Mouse (Mus musculus) Muller cell, postnatal 12 days (primary cell): ENCODE measurements at regions not wholly inside any gene's neighbourhood (a gene's known extent, or its start where the extent isn't known, plus 50 kb on each side); places are given as distances from the start of the nearest gene placed in this dataset.

ENCODE experiments used
- DNase-seq: peaks from one replicate; pipeline ENCODE4 v3.0.0-alpha.2; 2015; ENCODE audit errors: inconsistent ontology term

DNA sequence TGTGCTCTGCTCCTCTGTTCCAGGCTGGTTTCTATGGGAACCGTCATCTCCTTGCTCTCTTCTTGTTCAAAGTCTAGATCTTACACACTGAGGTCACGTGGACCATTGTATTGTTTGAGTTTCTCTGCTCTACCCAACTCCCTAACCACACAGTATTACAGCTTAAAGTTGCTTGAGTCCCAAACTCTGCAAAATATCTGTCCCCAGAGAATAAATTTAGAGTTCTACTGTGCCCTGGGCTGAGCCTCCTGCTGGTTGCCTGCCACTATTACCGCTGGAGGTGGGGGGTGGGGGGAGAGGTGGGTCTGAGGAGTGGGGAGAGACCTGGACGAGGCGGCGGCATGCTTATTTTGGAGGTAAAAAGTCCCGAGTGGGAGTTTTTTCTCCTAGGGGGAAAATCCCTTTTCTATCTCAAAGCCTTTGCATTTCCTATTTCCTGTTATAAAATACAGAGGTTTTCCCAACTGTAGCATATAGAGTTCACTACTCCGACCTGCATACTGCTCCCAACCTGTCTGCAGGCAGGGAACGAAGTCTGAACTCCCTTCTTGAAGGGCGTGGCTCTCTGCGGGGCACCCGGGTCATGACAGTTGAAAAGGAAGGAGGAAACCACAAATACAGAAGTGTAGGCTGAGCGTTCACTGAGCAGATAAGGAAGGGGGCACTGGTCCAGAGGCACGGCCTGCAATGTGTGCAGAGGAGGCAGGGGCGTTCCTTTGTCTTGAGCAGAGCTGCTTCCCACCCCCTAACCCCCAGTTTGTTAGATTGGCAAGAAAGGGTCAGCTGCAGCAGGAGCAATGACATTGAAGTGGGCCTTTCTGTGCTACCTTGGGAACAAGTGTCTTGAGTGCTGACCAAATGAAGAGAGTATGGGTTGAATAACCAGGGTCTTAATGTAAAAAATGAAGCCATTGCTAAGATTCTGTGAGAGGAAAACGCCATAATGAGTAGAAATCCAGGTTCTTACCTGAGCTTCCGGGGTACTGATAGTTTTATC, 188.7 kb downstream of the Akap7 start:
- DNase-seq: no peak

DNA sequence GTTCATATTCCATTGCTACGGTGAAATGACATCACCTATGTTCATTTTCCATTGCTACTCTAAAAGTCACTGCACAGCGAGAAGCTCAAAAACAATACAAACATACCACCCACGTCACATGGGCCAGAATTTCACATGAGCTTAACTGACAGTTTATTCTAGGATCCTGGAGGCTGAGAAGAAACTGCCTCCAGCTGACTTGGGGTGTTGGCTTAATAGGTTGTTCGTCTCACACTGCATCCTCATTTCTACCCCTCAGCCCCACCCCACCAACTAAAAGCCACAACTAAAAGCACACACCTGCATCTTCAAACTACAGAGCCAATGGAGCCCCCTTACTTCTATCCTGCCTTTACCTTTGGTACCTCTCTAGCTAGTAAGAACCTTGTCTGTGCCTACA, 187.0 kb upstream of the Arg1 start:
- DNase-seq: no peak

DNA sequence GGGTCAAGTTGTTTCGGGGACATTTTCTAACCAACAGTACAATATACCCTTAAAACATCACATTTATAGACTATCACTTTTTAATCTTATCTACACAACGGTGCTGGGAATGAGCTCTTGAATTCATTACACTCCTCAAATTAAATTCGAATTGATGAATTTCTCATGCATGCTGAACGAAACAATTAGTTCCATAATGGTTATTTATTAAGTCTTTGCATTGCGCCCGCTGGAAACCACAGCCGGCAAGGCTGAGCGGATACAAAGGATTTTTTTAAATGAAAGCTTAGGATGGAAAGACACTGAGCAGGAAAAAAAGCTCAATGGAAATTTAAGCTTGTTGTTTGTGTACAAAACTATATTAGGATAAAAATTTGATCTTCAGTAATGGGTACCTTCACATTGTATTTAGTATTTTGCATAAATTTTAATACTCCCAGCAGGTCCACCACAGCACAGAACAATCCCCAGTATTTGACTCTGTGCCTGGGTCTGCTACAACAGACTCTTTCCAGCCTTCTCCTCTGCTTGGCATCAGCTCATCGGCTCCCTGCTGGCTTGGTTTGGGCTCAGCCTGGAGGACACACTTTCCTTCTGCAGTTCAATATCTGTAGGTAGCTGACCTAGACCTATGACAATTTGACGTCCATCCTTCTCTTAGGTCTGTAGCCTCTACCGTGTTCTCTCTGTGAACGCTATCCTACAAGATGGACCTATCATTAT, 185.3 kb upstream of the Arg1 start:
- no peak for DNase-seq

DNA sequence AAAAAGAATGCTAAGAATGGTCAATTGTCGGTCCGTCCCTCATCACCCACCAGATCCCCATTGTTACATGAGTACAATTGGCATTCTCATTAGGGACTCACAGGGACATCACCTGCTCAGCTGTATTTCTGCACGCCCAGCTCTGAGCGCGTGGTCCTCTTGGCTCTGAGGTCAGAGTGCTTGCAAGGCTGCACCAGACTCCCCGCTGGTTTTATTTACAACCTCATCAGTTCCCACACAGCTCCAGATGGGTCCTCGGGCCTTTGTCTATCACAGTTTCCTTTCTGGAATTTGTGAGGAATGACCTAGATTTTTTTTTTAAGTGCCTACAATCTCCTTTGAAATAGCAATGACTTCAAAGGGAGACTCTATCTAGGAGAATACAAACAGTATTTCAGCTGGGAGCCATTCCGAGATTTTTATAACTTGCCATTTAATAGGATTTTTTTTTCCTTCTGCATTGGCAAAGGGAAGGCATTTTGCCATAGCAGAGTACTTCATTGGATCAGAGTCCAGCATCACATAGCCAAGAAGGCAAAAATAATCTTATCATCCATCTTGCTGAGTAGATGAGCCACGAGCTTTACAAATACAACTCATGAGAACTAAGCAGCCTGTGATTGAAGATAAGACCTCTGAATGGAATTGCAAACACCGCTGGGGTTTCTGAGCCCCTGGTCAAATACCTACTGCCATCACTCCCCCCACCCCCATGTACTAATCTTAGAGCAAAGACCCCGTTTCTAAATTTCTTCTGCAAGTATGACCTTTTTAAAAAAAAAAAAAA, 184.5 kb upstream of the Arg1 start:
- DNase-seq: peak; percentile 79

DNA sequence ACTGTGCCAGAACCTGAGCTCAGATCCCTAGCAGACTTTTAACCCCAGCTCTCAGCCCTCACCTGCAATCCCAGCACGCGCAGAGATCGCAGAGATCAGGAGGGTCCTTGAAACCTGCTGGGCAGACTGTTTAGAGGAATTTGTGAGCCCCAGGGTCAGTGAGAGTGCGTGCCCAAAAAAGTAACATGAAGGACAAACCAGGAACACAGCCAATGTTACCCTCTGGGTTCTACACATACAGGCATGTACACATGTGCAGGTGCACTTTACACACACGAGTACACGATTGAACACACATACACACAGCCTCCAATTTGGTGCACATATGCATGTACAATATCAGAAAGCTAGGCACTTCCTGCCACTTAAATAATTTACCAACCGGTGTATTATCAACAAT, 183.9 kb upstream of the Arg1 start:
- DNase-seq: no peak

DNA sequence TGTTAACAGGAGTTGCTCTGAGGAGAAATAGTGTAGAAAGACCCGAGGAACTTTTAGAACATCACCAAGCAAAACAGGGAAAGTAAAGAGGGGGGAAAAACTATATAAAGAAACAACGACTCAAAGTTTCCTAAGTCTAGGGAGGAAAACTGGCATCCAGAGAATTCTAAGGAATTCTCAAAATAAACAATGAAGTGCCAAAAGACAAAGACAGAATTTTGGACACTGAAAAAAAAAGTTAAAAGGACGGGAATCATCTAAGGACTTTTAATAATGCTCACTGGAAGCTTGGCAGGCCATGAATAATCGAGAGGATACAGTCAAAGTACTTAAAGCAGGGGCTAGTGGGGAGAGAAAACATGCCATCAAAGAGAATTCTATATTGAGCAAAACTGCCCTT, 170.8 kb upstream of the Arg1 start:
- DNase-seq: no peak

DNA sequence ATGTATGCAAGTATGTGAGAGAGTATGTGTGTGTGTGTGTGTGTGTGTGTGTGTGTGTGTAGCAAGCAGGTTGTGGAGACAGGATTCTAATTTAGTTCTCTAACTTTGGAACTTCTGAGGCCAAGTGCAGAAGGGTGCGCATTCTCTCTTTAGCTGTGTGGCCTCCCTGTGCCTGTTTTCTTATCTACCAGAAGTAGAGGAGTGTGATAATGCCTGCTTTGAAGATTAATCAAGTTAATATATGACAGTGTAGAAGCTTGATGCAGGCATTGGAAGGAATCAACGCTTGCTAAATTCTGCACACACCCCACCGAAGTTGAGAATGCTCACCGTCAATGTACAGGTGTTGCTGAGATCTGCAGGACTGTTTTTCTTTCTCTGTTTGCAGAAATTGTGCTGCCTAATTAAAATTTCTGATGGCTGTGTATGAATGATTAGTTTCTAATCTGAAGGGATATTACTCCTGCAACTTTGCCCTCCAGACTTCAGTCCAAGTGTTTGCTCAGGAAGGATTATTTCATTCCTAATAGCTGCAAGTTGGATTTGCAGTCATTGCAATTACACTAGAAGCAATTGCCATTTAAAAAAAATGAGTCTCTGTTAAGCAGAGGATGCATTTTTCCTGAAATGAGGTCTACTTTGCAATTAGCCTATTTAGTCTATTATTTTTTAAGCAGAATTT, 162.6 kb upstream of the Arg1 start:
- DNase-seq: no peak

DNA sequence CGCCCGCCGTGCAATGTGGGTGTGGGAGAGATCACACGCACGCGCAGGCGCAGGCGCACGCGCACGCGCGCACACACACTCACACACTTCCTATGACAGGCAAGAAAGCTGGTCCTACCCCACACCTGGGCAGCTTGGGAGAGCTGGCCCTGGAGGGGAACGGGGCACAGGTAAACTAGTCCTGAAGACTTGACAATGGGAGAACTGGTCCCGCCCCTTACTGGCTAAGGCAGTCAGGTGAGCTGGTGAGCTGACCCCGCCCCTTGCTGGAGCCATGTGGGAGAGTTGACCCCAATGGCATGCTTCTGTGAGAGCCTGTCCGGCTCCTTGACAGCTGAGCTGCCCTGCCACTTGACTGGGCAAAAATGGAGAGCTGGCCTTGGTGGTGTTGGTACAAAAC, 159.5 kb upstream of the Arg1 start:
- no peak for DNase-seq

DNA sequence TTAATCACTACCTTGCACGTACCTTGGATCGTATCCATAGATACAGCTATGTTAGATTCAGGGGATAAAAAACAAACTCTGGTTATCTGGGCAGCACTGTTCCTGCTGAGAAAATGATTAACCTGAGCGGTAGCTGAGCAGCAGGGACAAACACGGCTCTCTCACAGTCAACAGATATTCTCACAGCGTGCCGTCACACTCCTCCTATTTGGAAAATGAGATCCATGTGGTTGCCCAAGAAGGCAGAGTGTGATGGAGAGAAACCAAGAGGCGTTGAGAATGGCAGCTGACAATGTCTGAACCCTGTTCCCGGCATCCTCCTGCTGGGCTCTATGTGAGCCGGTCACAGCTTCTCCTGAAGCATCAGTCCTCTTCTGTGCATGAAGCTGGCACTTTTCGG, 155.6 kb upstream of the Arg1 start:
- no peak for DNase-seq

DNA sequence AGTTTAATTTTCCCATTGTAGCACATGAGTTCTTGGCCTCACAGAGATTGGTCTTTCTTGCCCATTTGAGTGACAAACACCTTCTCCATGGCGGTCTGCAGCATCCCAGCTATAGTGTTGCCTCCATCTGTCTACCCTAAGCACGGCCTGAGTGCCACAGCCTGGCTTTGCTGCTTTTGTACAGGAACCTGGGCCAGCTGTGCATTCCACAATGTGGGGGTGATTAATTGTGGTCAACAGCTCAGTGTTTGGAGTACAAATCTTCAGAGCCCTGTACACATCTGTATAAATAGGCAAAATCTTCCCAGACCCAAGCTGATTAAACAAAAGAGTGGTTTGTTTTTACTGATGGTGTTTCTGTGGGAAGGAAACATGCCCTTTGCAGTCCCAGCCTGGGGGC, 145.3 kb upstream of the Arg1 start:
- no peak for DNase-seq

DNA sequence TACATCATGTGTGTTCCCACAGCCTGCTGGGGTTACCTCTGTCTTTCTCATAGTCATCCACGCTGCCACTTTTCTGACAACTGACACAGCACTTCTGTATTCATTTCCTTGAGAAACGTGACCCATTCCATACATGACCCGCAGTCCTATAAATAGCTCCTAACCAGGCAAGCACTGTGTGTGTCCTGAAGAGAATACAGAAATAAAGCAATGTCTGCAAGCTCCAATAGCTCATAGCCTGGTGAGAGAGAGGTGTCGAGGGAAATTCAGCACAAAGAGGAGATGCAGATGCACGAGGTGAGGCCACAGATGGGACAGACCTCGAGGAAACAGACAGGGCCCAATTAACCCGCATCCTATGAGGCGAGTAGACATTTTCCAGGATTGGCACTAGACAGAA, 141.0 kb upstream of the Arg1 start:
- DNase-seq: no peak

DNA sequence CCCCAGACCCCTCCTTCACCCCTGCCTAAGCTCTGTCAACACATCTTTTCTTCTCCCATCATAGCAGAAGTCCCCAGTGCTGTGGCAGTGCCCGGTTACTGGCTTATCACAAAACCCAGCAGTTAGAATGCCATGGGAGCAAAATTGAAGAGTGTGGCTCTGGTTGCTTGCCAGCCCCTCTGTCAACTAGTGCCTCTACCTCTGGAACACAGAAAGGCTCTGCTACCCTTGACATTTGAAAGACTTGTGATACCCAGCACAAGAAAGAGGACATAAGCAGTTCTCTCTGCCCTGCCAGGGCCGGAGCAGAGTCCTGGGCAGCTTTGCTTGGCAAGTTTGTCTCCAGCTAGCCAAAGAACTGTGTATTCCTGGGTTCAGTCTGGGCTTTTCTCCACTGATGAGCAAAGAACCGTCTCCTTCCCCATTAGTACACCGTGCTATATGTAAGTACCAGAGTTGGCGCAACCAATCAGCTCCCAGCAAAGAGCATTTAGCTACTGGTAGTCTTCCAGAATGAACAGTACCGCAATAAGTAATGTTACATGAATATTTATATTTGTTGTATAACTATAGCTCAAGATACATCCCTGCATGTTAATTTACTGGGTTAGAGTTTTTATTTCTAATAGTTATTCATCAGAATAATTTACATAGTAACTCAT, 137.5 kb upstream of the Arg1 start:
- DNase-seq: no peak

DNA sequence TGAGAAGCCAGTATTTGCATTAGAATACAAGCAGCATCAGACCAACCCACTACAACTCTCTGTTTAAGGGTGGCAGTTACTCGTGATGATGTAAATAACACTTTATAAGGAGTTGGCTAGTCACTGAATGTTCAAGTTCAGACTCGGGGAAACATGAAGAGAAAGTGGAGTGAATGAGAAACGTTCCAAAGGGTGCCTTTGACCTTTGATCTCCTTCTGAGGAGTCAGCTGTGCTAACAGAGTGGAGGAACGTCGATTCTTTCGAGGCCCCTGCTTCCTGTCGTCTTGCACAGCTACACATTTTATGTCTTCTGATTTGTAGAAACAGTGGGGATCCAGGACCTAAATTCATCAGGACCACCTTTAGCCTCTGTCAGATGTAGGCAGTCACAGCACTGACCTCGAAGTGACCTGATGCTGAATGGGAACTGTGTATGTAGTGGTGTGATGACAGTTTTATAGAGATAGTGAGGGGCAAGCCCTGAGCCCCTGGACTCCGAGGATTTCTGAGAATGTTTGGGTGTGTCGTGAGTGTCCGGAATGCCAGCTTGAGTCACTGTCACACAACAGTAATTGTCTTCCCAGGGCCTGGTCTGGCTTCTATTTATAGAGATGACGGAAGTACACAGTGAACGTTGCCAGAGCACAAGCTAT, 134.2 kb upstream of the Arg1 start:
- DNase-seq: peak; percentile 75

DNA sequence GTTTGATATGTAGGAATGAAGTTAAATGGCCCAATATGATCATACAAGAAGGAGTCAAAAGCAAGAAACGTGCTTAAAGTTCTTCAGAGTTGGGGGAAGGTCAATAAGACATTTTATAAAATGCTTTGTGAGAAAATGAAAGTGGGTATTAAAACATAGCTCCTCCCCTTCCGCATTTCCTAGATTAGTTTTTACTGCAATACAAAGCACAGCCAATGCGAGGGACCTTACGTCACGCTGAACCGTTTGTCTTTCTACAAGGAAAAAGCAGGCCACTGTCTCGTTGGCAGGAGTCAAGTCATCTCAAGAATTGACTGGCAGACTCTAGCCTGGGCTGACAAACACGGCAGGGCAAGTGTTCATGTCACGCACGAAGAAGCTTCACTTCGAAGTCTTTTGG, 131.4 kb upstream of the Arg1 start:
- DNase-seq: no peak

DNA sequence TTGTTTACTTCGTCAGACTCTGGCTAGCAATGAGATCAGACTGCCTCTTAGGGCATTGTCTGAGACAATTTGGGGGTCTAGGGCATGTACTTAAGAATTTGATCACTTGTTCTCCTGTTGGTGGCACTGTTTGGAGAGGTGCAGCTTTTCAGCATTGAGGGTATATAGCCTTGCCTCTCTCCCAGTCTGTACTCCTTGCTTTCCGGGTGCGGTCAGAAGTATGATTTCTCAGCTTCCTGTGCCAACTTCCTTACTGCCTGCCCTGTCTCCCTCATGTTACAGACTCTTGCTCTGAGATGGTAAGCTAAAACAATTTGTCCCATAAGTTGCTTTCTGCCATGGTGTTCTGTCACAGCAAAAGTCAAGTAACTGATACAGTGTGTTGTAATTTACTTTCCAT, 124.7 kb upstream of the Arg1 start:
- DNase-seq: no peak

DNA sequence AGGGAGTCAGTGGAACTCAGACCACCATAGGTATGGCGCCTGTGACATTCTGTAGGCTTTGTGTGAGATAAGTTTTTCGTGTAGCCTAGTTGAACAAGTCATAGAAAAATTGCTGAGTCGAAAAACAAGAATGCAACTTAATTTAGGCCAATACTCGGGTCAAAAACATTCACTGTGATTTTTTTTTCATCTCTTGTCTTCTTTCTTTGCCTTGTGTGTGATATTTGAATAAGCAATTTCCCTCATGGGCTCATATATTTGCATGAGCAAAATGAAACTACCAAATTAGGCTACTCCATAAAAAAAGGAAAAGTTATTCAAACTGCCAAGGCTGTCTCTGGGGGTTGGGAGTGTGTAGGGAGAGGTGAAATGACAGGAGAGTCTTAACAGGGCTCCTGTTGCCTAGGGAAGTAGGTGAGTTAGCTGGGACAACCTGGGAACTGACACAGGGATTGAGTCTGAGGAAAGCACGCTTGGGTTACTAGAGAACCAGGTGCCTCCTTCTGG, 124.1 kb upstream of the Arg1 start:
- no peak for DNase-seq

DNA sequence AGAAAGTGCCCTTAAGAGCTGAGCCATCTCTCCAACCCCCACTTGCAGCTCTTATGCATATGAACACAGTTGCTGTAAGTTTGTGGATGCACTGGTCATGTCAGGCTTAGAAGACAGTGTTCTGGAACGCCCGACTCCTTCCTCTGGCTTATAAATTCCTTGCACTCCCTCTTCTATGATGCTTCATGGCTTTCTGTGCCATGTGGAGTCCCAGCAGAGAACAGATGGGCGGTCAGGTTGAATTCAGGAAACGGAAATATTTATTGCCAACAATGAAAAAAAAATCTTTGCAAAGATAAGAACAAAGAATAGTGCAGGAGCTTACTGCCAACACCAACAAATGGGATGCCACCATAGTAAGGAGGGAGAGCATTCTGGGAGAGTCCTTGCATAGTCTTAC, 113.9 kb upstream of the Arg1 start:
- DNase-seq: no peak

DNA sequence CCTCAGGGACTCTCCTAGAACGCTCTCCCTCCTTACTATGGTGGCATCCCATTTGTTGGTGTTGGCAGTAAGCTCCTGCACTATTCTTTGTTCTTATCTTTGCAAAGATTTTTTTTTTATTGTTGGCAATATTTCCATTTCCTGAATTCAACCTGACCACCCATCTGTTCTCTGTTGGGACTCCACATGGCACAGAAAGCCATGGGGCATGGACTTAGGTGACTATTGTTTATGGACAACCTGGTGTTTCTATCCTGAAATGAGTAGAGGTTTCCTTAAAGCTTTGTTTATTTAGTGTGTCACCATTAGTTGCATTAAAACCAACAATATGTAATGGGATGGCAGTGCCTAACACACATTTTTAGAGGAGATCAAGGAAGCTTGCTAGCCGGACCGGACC, 112.6 kb upstream of the Arg1 start:
- DNase-seq: no peak

DNA sequence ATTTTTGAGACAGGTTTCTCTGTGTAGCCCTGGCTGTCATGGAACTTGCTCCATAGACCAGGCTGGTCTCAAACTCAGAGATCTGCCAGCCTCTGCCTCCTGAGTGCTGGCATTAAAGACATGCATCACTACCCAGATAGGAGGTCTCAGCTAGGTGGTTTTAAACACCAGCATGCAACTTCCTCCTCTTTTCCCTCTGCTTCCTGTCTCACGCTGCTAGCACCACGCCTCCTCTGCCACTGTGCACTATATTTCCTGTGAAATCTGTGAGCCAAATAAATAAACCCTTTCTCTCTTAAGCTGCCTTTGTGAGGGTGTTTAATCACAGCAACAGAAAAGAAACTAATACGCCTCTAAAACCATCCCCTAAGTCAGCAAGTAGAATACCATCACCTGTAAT, 109.6 kb upstream of the Arg1 start:
- DNase-seq: no peak

DNA sequence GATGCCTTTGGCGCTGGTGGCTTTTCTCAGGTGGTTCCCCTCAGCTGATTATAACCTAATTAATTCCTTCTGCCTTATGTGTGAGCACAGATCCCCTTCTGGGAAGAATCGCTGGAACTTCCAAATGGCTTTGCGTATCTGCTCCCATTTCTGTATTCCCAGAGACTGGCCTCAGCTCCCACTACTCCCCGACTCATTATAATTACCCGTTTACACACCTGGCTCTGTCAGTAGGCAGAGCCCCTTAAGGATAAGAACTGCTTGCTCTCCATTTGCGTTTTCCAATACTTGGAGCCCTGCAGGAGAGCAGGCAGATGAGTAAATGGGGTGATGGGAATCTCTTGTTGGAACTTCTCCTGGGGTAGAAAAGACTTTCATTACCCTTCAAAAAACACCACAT, 108.1 kb upstream of the Arg1 start:
- no peak for DNase-seq
